Mouse (Mus musculus) embryo, embryonic 9.5 days (tissue): ENCODE measurements around the gene Trp53.
"Not testable (repeated sequence)": the region's sequence is repeated elsewhere in the genome, so short reads cannot be mapped to it uniquely, and the experiment has no call there.

Experiments
- DNase-seq: peaks from one replicate; pipeline ENCODE4 v3.0.0-alpha.2; 2017; ENCODE audit errors: extremely low spot score

The Trp53 gene

DNA sequence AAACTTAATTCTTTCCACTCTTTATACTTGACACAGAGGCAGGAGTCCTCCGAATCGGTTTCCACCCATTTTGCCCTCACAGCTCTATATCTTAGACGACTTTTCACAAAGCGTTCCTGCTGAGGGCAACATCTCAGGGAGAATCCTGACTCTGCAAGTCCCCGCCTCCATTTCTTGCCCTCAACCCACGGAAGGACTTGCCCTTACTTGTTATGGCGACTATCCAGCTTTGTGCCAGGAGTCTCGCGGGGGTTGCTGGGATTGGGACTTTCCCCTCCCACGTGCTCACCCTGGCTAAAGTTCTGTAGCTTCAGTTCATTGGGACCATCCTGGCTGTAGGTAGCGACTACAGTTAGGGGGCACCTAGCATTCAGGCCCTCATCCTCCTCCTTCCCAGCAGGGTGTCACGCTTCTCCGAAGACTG lies at the start of gene Trp53, which contains the start of gene Wrap53:
Gene Trp53, plus strand, starts transcription at position 269 of the 424 bp plus-strand sequence.
Gene Wrap53, minus strand, starts transcription at position 165 of the 424 bp plus-strand sequence.
- DNase-seq = peak; percentile 90

DNA sequence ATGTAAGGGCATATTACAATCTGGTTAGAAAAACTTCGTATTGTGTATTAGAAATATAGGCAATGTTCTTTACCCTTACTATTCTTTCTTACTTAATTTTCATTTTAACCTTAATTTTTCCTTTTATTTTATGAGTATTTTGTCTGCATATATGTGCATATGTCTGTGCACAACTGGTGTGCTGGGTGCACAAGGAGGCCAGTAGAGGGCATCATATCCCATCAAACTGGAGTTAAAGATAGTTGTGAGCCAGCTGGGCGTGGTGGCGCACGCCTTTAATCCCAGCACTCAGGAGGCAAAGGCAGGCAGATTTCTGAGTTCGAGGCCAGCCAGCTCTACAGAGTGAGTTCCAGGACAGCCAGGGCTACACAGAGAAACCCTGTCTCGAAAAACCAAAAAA lies 49.4 kb upstream of the Trp53 start:
- DNase-seq = not testable (repeated sequence)

DNA sequence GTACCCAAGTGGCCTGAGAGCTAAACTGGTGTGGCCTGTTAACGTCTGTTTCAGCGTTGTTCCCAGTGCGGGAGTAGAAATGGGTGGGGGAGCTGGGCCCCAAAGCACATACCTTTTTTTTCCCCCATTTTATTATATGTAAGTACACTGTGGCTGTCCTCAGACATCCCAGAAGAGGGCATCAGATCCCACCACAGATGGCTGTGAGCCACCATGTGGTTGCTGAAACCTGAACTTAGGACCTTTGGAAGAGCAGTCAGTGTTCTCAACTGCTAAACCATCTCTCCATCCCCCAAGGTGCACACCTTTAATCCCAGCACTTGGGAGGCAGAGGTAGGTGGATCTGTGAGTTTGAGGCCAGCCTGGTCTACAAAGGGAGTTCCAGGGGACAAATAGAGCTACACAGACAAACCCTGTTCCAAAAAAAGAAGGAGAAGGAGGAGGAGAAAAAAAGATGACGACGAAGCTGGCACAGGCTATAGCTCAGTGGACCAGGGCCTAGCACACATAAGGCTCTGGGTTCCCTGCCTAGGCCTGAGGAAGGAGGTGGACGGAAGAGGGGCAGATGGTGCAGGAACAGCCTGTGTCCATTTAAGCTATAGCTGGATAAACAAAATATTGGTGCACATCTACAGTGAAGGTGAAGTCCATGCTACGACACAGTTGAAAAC lies 47.5 kb upstream of the Trp53 start:
- DNase-seq = no peak

- no peak for DNase-seq
These were observed 45.2 kb upstream of the Trp53 start for GRCm38 (mm10) chr11:69534990-69535389.

DNA sequence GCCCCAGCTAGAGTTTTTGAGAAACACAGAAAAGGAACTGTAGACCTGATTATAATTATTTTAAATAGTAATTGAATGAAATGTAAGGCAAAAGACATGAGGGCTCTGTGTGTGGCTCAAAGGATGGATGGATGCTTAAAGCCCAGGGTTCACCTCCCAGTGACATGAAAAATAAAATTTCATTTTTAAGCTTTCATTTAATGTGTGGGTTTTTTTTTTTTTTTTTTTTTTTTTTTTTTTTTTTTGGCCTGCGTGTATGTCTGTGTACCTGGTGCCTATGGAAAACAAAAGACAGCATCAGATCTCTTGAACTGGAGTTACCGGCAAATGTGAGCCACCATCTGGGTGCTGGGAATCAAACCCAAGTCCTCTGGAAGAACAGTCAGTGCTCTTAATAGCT lies 39.5 kb upstream of the Trp53 start:
- DNase-seq = no peak

- not testable (repeated sequence) for DNase-seq
These were observed 38.4 kb upstream of the Trp53 start for GRCm38 (mm10) chr11:69541741-69542140.

DNA sequence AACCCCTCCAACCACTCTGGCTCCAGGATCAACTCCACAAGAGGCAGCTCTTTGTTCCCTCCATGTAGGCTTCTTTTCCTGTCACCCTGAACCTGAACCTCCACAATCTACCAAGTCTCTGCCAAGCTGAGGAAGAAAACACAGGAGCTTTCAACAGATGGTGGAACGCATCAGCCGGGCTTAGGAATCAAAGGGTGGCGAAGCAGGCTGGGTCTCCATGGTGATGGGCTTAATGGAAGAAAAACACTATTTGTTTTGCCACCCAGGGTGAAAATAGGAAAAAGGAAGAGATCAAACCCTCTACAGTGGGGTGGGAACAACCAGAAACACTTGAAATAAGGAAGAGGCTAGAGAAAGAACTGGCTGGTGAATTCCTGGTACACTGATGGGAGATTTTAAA lies 36.6 kb upstream of the Trp53 start:
- DNase-seq = peak; percentile 37

DNA sequence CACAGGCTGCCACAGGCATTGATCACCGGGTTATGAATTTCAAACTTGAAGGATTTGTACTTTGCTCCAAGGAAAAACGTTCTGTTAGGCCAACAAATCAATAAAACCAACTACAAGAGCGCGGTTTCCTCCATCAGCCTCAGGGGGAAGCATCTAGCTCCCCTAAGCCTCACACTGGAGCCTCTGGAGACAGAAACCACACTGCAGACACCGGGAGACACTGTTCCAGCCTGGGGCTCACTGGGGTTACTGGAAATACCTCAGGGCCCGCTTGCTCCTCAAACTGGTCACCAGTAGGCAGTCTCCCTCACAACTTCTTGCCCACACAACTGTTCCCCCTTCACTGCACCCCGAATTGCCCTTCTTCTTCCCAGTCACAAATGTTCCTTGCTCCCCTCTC lies 34.2 kb upstream of the Trp53 start:
- DNase-seq = no peak

DNA sequence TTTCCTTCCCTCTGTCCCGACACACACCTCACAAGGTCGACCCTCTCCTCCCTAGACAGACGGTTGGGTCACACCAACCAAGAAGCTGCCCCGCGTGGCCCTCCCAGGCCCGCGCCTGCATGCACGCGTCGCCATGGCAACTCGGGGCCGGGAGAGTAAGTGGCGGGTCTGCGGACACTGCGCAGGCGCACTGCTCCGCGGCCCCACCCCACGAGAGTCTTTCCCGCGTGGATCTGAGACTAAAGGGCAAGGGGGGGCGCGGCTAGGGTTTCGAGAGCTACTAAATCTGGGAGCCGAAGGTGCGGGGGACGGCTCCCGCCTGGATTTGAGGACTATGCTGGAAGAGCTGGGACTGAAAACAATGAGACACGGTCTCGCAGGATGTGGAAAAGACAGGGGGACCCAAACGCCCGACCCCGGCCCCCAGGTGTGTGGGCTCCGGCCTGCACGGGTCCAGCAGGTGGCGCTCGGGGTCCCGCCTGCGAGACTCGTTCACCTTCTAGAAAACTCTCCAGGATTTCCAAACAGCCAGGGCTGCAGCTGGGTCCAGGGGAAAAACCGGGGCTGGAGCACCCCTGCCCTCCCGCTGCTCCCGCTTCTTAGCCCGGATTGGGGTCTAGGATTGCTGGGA lies 33.6 kb upstream of the Trp53 start:
- DNase-seq = peak; percentile 84

GRCm38 (mm10) chr11:69547071-69547470 lies 33.1 kb upstream of the Trp53 start:
- no peak for DNase-seq

DNA sequence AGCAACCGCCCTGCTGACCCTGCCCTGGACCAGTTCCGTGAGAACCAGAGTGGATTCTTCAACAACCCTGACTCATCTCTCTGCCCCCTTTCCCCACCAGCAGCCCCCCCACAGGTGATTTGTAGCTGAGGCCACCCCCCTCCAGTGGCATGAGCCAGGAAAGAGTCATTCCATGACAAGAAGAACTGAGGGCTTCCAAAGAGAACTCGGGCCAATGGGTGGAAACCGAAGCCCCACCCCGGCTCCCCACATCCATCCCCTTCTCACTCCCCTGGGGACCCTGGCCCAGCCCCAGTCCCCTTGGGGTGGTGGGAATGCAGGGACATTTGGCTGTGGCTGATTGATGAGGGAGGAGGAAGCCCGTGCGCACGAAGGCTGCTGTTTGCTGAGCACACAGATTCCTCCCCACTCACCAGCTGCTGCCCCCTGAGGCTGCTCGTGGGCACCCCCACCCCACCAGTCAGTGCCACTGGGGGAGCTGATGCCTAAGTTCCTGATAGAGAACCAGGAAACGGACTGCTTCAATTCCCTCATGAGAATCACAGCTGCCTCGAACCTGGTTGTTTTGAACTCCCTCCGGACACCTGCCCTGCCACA lies 31.0 kb upstream of the Trp53 start, which contains the start of gene Dnah2:
Gene Dnah2, minus strand, starts transcription at position 51 of the 597 bp plus-strand sequence.
- DNase-seq = no peak

- no peak for DNase-seq
These were observed 28.8 kb upstream of the Trp53 start for GRCm38 (mm10) chr11:69551310-69551709.

DNA sequence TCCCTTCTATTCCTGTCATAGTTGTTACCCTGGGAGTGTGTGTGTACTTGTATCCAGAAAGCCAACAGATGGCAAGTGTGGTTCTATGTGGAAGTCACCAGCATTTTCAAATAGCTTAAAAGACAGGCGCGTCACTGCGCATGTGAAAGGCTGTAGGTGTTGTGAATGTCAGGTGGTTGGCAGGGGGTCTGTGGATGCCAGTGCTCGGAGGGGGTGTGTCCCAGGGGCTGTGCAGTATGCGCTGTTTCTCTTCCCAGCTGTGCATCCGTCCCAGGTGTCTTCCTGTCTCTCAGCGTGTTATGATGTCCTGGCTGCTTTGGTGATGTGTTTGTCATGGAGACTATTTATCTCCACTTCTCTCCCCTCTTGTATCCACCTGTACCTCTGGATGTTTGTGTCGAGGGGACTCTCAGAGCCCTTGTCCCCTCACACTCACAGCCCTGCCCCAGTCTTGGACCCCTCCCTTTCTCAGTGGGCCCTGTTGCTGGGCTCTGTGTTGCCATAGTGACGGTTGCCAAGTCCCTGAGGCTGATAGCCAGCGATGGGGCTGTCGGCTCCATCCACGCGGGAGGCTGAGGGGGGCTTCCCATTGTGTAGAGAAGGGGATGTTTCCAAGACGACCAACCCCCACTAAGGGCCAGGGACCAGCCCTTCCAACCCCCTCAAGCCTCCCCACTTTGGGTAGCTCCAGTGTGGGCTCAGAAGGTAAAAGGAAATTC lies 27.4 kb upstream of the Trp53 start:
- peak; percentile 88 for DNase-seq

GRCm38 (mm10) chr11:69553341-69553721 lies 26.8 kb upstream of the Trp53 start:
- no peak for DNase-seq

DNA sequence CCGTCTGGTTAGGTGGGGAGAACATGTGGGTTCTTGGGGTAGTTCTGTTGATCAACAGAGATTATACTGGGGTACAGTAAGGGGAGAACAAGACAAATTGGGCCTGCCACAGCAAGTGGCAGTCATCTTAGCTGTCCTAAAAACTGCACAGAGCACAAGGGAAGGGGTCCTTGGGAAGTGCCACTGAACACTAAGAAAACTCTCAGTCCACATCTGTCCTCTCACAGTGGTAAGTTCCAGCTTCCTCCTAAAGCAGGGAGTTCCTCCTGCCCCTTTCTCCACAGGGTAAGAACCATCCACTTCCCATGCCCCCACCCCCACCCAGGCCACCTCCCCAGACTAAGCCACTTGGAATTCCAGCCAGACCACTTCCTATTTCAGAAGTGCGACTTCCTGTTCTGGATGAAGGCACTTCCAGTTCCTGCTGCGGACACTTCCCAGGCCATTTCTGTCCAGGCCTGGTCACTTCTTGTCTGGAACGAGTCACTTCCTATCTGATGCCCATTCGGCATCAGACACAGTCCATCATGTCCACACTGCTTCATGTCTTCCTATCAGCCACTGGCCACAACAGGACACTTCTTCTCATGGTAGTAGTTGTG lies 25.5 kb upstream of the Trp53 start:
- no peak for DNase-seq

- peak; percentile 52 for DNase-seq
These were observed 22.7 kb upstream of the Trp53 start for GRCm38 (mm10) chr11:69557381-69557958.

GRCm38 (mm10) chr11:69558756-69559155 lies 21.4 kb upstream of the Trp53 start:
- DNase-seq = no peak

DNA sequence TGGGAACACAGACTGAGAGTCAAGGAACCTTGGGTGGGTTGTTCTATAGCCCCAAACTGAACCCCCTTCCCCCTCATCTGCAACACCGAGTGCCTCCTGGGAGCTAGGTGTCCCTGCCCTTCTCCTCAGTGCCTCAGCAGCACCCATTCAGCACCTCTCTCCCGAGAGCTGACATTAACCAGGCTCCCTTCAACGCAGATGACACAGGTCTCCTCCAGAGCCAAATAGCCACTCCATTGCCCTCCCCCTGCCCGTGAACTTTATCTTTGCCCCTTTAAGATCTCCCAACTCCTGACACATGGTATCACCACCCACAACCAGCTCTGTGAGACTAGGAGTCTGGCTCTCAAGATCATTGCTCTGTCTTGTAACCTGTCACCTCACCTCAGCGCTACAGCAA lies 21.0 kb upstream of the Trp53 start:
- no peak for DNase-seq

GRCm38 (mm10) chr11:69559851-69560765 lies 20.1 kb upstream of the Trp53 start, which contains the start of gene Efnb3:
Efnb3 (minus strand) TSS chr11:69560205.
- DNase-seq = peak; percentile 86
